Mouse (Mus musculus): ENCODE data around the gene Mcpt8.
"Not testable (repeated sequence)": the region's sequence is repeated elsewhere in the genome, so short reads cannot be mapped to it uniquely, and the experiment has no call there.

Mcpt8 gene

GRCm38 (mm10) chr14:56085167-56085566 is at the start of gene Mcpt8:
Gene Mcpt8, minus strand, starts transcription at chr14:56085273.
- in situ Hi-C loops (cut with MboI, MseI) = no loop called here

GRCm38 (mm10) chr14:56133675-56134074 is 48.6 kb upstream of the Mcpt8 start:
- in situ Hi-C loops (cut with MboI, MseI) = not testable (repeated sequence)

- in situ Hi-C loops (cut with MboI, MseI) = not testable (repeated sequence)
These were observed 47.4 kb upstream of the Mcpt8 start, which contains the start of gene Gzmd for GRCm38 (mm10) chr14:56132508-56132907. Gene Gzmd, minus strand, starts transcription at chr14:56132608.

- in situ Hi-C loops (cut with MboI, MseI) = no loop called here
These were observed 43.3 kb upstream of the Mcpt8 start for GRCm38 (mm10) chr14:56128341-56128740.

GRCm38 (mm10) chr14:56123516-56123915 is 38.4 kb upstream of the Mcpt8 start:
- in situ Hi-C loops (cut with MboI, MseI) = no loop called here

- in situ Hi-C loops (cut with MboI, MseI) = no loop called here
These were observed 35.5 kb upstream of the Mcpt8 start, which contains the start of gene Gzme for GRCm38 (mm10) chr14:56120525-56120924. Gene Gzme, minus strand, starts transcription at chr14:56120625.

- in situ Hi-C loops (cut with MboI, MseI) = not testable (repeated sequence)
These were observed 30.6 kb upstream of the Mcpt8 start for GRCm38 (mm10) chr14:56115531-56116310.

- in situ Hi-C loops (cut with MboI, MseI) = no loop called here
These were observed 20.5 kb upstream of the Mcpt8 start for GRCm38 (mm10) chr14:56105447-56106180.

- in situ Hi-C loops (cut with MboI, MseI) = no loop called here
These were observed 19.9 kb upstream of the Mcpt8 start for GRCm38 (mm10) chr14:56105016-56105415.

GRCm38 (mm10) chr14:56103452-56103851 is 18.4 kb upstream of the Mcpt8 start:
- in situ Hi-C loops (cut with MboI, MseI) = no loop called here

GRCm38 (mm10) chr14:56102386-56102785 is 17.3 kb upstream of the Mcpt8 start, which contains the start of gene Ctsg:
Gene Ctsg, minus strand, starts transcription at chr14:56102574.
- in situ Hi-C loops (cut with MboI, MseI) = no loop called here

GRCm38 (mm10) chr14:56098940-56099339 is 13.9 kb upstream of the Mcpt8 start:
- in situ Hi-C loops (cut with MboI, MseI) = no loop called here

- in situ Hi-C loops (cut with MboI, MseI) = no loop called here
These were observed 12.5 kb upstream of the Mcpt8 start for GRCm38 (mm10) chr14:56097597-56097996.

GRCm38 (mm10) chr14:56093353-56093752 is 8.3 kb upstream of the Mcpt8 start:
- in situ Hi-C loops (cut with MboI, MseI) = no loop called here

GRCm38 (mm10) chr14:56086711-56087110 is 1.6 kb upstream of the Mcpt8 start:
- in situ Hi-C loops (cut with MboI, MseI) = no loop called here

GRCm38 (mm10) chr14:56082016-56082415 is 3.1 kb downstream of the Mcpt8 start:
- in situ Hi-C loops (cut with MboI, MseI) = no loop called here

GRCm38 (mm10) chr14:56062213-56062612 is 22.9 kb downstream of the Mcpt8 start, which contains the start of gene Mcpt4:
Gene Mcpt4, minus strand, starts transcription at chr14:56062313.
- in situ Hi-C loops (cut with MboI, MseI) = not testable (repeated sequence)

GRCm38 (mm10) chr14:56057722-56058121 is 27.4 kb downstream of the Mcpt8 start:
- in situ Hi-C loops (cut with MboI, MseI) = no loop called here

- in situ Hi-C loops (cut with MboI, MseI) = no loop called here
These were observed 29.7 kb downstream of the Mcpt8 start for GRCm38 (mm10) chr14:56055408-56055807.

GRCm38 (mm10) chr14:56041792-56042191 is 43.3 kb downstream of the Mcpt8 start, which contains the start of gene Mcpt2:
Gene Mcpt2, plus strand, starts transcription at chr14:56042041.
- in situ Hi-C loops (cut with MboI, MseI) = not testable (repeated sequence)

- in situ Hi-C loops (cut with MboI, MseI) = no loop called here
These were observed 50.6 kb downstream of the Mcpt8 start for GRCm38 (mm10) chr14:56034433-56034832.
